Mouse (Mus musculus) testis, adult 2 months (tissue): ENCODE data around the gene Sult1c1.

Experiments
- CTCF ChIP-seq: fragments of 200-500 bp; IDR thresholded peaks from 2 replicates; pipeline ENCODE4 v1.5.1; 2012; ENCODE audit warnings: low read depth, mild to moderate bottlenecking, inconsistent platforms, low read length, moderate library complexity; ENCODE audit not compliant: control insufficient read depth, insufficient read depth, insufficient replicate concordance
- POLR2A ChIP-seq: fragments of 200-500 bp; IDR thresholded peaks from 2 replicates; pipeline ENCODE4 v1.6.1; 2012; ENCODE audit warnings: low read depth, mild to moderate bottlenecking, inconsistent platforms, low read length, moderate library complexity; ENCODE audit not compliant: control insufficient read depth

- TF ChIP-seq CTCF (no peak), POLR2A (no peak)
These were observed 20.7 kb upstream of the Sult1c1 start for GRCm38 (mm10) chr17:54011196-54011595.
